Mouse (Mus musculus): ENCODE results near the gene Fam166a. TPM values are rescaled to one million over a fixed set of nuclear protein-coding genes. Genes with fewer than 3 reads are reported as not detected.
A peak's percentile ranks its signal among the peaks of the same experiment; 100 is the strongest.

Fam166a gene
- polyA plus RNA-seq, 1 experiment from 2014 or later: 0.78 TPM

DNA sequence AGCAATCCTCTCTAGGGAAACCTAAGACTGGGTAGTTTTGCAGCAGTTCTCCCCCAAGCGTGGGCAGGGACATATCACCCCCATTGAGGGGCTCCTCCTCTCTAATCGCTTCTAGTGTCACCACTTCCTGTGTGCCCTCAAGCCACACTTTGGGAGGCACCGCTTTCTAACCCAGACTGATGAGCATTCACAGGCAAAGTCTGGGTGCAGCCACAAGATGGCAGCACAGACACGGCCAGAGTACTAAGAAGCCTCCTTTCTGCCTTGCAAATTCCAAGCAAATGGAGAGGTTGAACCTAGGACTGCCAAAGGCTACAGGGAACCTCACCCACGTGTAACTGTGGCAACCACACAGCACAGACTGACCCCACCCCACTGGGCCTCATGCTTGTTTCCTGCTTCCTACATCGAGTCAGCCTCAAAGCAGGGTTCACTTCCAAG lies 25.2 kb upstream of the Fam166a start:
- no peak overlapping the region for H3K27ac ChIP-seq (ENCODE audit: low read depth, low read length)
- 0% methylated on average over 6 of the region's 6 CpGs for WGBS
- H3K4me1 ChIP-seq (replicated peaks; ENCODE audit: control insufficient read depth, insufficient read depth, low read length): peaks cover 19% of the 10 kb centered on the region; the same call in 1 of the 2 replicates

DNA sequence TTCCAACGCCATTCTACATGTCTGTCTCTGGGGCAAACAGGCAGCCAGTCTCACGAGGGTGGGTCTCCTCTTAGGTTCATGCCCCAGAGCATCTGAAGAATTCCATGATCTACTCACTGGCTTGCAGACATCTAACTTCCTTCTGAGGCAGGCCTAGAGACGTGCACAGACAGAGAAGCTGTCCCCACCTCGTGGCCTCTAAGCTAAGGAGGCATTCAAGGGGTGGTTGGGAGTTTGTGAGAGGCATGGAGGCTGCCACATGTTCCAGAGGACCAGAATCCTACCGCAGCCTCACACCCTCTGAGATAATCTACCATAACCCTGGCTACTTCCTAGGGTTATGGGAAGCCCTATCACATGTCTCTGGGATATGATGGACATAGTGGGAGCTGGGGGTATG lies 24.5 kb upstream of the Fam166a start:
- Histone ChIP-seq H3K4me3 (ENCODE audit: low read depth, low read length) (no peak overlapping the region), H3K27me3 (replicated peaks; ENCODE audit: control insufficient read depth, insufficient read depth, low read length) (no peaks in the 10 kb centered on the region), H3K9me3 (ENCODE audit: control insufficient read depth) (no peaks in the 10 kb centered on the region), H3K9ac (ENCODE audit: low read depth, low read length) (no peak overlapping the region), H3K36me3 (ENCODE audit: control insufficient read depth, insufficient read depth) (peaks cover 18% of the 10 kb centered on the region; the same call in 1 of the 2 replicates), H3K27ac (ENCODE audit: low read depth, low read length) (peak overlapping the region; percentile 60), H3K4me2 (replicated peaks; ENCODE audit: low read depth) (peak overlapping the region; percentile 66), H3K4me1 (replicated peaks; ENCODE audit: control insufficient read depth, insufficient read depth, low read length) (peaks cover 19% of the 10 kb centered on the region; the same call in 1 of the 2 replicates)
- TF ChIP-seq CTCF (IDR thresholded peaks at IDR 0.05; ENCODE audit: low read depth): no peak
- ATAC-seq: no peak
- 60% methylated on average over 5 of the region's 5 CpGs for WGBS

More for the DNA sequence above, 25.2 kb upstream of the Fam166a start:
- ATAC-seq: peak; percentile 83
- peak; percentile 99 for TF ChIP-seq CTCF (IDR thresholded peaks at IDR 0.05; ENCODE audit: low read depth)
- H3K9me3 ChIP-seq (ENCODE audit: control insufficient read depth): no peaks in the 10 kb centered on the region
- H3K36me3 ChIP-seq (ENCODE audit: control insufficient read depth, insufficient read depth): peaks cover 11% of the 10 kb centered on the region; the same call in 1 of the 2 replicates
- no peaks in the 10 kb centered on the region for H3K27me3 ChIP-seq (replicated peaks; ENCODE audit: control insufficient read depth, insufficient read depth, low read length)
- no peak overlapping the region for H3K4me3 ChIP-seq (ENCODE audit: low read depth, low read length)
- H3K9ac ChIP-seq (ENCODE audit: low read depth, low read length): no peak overlapping the region
- H3K4me2 ChIP-seq (replicated peaks; ENCODE audit: low read depth): peak overlapping the region; percentile 66

DNA sequence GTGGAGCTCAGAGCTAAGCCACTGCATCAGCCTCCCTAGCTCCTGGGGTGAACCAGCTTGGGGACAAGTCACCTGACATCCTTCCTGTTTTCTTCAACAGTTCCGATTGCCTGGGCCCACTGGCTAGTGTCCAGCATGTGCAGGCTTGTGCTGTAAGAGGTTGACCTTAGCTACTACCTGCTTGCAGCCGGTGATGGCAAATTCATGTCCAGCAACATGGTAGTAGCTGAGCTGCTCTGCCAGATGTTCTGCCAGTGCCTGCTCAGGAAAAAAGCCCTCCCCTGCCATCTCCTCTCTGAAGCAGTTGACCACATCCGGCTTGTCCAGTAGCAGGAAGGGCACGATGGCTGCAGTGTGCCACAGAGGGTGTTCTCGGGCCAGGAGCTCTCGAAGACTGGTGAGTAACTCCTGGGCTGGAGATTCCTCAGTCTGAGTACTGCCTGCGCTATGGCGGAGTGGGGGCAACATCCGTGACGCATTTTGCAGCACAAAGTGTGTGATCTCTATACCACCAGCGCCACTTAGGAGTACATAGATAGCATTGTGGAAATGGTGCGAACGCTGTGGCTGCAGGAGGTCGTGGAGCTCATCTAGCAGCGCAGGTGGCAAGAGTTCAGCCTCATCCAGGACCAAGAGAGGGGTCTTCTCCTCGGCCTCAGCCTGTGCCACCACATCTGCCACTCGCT lies 23.9 kb upstream of the Fam166a start:
- Histone ChIP-seq H3K4me3 (ENCODE audit: low read depth, low read length) (peak overlapping the region; percentile 37), H3K9me3 (ENCODE audit: control insufficient read depth) (no peaks in the 10 kb centered on the region), H3K36me3 (ENCODE audit: control insufficient read depth, insufficient read depth) (peaks cover 24% of the 10 kb centered on the region), H3K27ac (ENCODE audit: low read depth, low read length) (no peak overlapping the region; the same call in 1 of the 2 replicates), H3K4me1 (replicated peaks; ENCODE audit: control insufficient read depth, insufficient read depth, low read length) (peaks cover 19% of the 10 kb centered on the region; the same call in 1 of the 2 replicates), H3K27me3 (replicated peaks; ENCODE audit: control insufficient read depth, insufficient read depth, low read length) (no peaks in the 10 kb centered on the region), H3K4me2 (replicated peaks; ENCODE audit: low read depth) (peak overlapping the region; percentile 66), H3K9ac (ENCODE audit: low read depth, low read length) (no peak overlapping the region)
- WGBS: 72% methylated on average over 17 of the region's 17 CpGs
- ATAC-seq: no peak
- TF ChIP-seq CTCF (IDR thresholded peaks at IDR 0.05; ENCODE audit: low read depth): no peak

DNA sequence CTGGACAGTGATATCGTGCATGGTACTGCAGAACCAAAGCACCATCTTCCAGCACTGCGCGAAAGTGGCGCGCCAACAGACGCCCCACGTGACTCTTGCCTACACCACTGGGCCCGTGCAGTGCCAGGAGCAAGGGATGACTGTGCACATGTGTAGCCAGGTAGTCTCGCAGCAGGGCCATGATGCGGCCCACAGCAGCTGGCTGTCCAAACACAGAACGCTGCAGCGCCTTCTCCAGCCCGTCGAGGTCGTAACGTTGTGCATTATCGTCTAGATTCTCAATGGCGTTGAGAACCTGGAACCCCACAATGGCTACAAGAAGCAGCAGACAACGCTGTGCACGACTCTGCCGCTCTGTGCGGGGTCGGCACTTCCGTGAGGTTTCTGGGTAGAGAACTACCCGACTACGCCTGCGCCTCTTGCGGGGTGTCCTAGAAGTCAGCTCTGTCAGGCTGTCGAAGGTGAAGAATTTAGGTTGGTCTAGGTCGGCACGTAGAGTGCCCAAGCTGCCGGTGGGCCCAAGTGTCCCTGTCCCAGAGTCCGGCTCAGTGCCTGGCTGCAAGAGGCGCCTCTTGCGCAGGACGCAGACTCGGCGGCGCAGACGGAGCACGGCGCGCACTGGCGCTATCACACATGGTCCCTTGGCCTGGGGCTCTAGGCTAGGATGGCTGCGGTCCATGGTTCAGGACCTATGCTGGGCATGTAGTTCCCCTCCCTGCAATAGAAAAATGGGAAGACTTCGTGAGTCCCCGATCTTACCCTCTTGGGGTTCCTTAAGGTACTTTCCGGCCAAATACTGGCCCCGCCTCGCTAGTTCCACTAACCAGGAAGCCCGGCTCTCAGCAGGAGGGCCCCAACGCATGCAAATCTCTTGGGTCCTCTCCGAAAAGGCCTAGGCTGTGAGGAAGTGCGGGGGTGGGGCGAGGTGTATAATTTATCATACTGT lies 23.1 kb upstream of the Fam166a start:
- peak; percentile 34 for ATAC-seq

GRCm38 (mm10) chr2:25196172-25196954 lies 22.2 kb upstream of the Fam166a start, which contains the start of gene Tor4a:
Gene Tor4a, minus strand, starts transcription at chr2:25196886.
- peak within 1 kb of the TSS; percentile 54; the same call in 1 of the 2 replicates for H3K9ac ChIP-seq (ENCODE audit: low read depth, low read length)
- no peaks in the 10 kb centered on the region for H3K27me3 ChIP-seq (replicated peaks; ENCODE audit: control insufficient read depth, insufficient read depth, low read length)
- peak within 1 kb of the TSS; percentile 91 for H3K27ac ChIP-seq (ENCODE audit: low read depth, low read length)
- ATAC-seq: peak; percentile 79
- peak within 1 kb of the TSS; percentile 37 for H3K4me3 ChIP-seq (ENCODE audit: low read depth, low read length)
- peaks cover 42% of the 10 kb centered on the region for H3K36me3 ChIP-seq (ENCODE audit: control insufficient read depth, insufficient read depth)
- no peak for TF ChIP-seq CTCF (IDR thresholded peaks at IDR 0.05; ENCODE audit: low read depth)
- no peaks in the 10 kb centered on the region for H3K9me3 ChIP-seq (ENCODE audit: control insufficient read depth)
- 9% methylated on average over 8 of the region's 8 CpGs for WGBS
- peak within 1 kb of the TSS; percentile 66 for H3K4me2 ChIP-seq (replicated peaks; ENCODE audit: low read depth)
- H3K4me1 ChIP-seq (replicated peaks; ENCODE audit: control insufficient read depth, insufficient read depth, low read length): peaks cover 19% of the 10 kb centered on the region; the same call in 1 of the 2 replicates

More for the DNA sequence above, 23.1 kb upstream of the Fam166a start:
- no peaks in the 10 kb centered on the region for H3K27me3 ChIP-seq (replicated peaks; ENCODE audit: control insufficient read depth, insufficient read depth, low read length)
- H3K4me3 ChIP-seq (ENCODE audit: low read depth, low read length): peak overlapping the region; percentile 37
- H3K4me2 ChIP-seq (replicated peaks; ENCODE audit: low read depth): peak overlapping the region; percentile 66
- H3K27ac ChIP-seq (ENCODE audit: low read depth, low read length): peak overlapping the region; percentile 91
- H3K36me3 ChIP-seq (ENCODE audit: control insufficient read depth, insufficient read depth): peaks cover 33% of the 10 kb centered on the region
- peak overlapping the region; percentile 54 for H3K9ac ChIP-seq (ENCODE audit: low read depth, low read length)
- H3K9me3 ChIP-seq (ENCODE audit: control insufficient read depth): no peaks in the 10 kb centered on the region
- H3K4me1 ChIP-seq (replicated peaks; ENCODE audit: control insufficient read depth, insufficient read depth, low read length): peaks cover 19% of the 10 kb centered on the region; the same call in 1 of the 2 replicates
- TF ChIP-seq CTCF (IDR thresholded peaks at IDR 0.05; ENCODE audit: low read depth): no peak; the same call in 1 of the 2 replicates
- WGBS: 18% methylated on average over 55 of the region's 55 CpGs
